8 mouse cellular contexts compared by ENCODE assay signal in genomic region chr6:34598121-34599065, GRCm38 (mm10). TPM values are rescaled to one million over a fixed set of nuclear protein-coding genes. Genes with fewer than 3 reads are reported as not detected.
DNase-seq lines count a peak whose midpoint lies in the region; ATAC-seq and TF ChIP-seq lines count a peak whose summit lies in the region.

Gene Cald1, plus strand, starts transcription at chr6:34598500.

- peaks cover 4% of the 10 kb centered on the region for H3K4me1 ChIP-seq in ES-Bruce4 (ENCODE audit: control insufficient read depth, insufficient read depth, low read length)
- peaks cover 30% of the 10 kb centered on the region for H3K4me1 ChIP-seq in intestine, embryonic 14.5 days (replicated peaks; ENCODE audit: control insufficient read depth, insufficient read depth, low read length)
- peaks cover 50% of the 10 kb centered on the region for H3K4me1 ChIP-seq in limb, embryonic 12.5 days (replicated peaks)
- peaks cover 7% of the 10 kb centered on the region for H3K4me1 ChIP-seq in midbrain, embryonic 16.5 days (ENCODE audit: control insufficient read depth, insufficient read depth, low read length)

- ATAC-seq in intestine, embryonic 14.5 days (replicated peaks; ENCODE audit: low FRiP score, low TSS enrichment, low read depth) = peak; percentile 97
- peak; percentile 90 for ATAC-seq in limb, embryonic 12.5 days (ENCODE audit: insufficient number of reproducible peaks, insufficient read depth, low FRiP score, low TSS enrichment, low read depth)
- ATAC-seq in midbrain, embryonic 16.5 days = peak; percentile 78

- no peaks in the 10 kb centered on the region; the same call in 1 of the 2 replicates for H3K27me3 ChIP-seq in ES-Bruce4 (ENCODE audit: control insufficient read depth, insufficient read depth, low read length, poor library complexity, severe bottlenecking)
- no peaks in the 10 kb centered on the region for H3K27me3 ChIP-seq in intestine, embryonic 14.5 days (replicated peaks; ENCODE audit: control insufficient read depth, insufficient read depth, low read length)
- no peaks in the 10 kb centered on the region for H3K27me3 ChIP-seq in limb, embryonic 12.5 days
- H3K27me3 ChIP-seq in midbrain, embryonic 16.5 days (ENCODE audit: control insufficient read depth, insufficient read depth, low read depth, low read length) = no peaks in the 10 kb centered on the region

- no peak for TF ChIP-seq CTCF in ES-Bruce4 (IDR thresholded peaks at IDR 0.05; ENCODE audit: low read depth, low read length)

- no peaks in the 10 kb centered on the region for H3K36me3 ChIP-seq in ES-Bruce4 (ENCODE audit: control insufficient read depth, insufficient read depth, low read length, poor library complexity, severe bottlenecking)
- no peaks in the 10 kb centered on the region for H3K36me3 ChIP-seq in intestine, embryonic 14.5 days (ENCODE audit: control insufficient read depth, insufficient read depth, low read length)
- H3K36me3 ChIP-seq in limb, embryonic 12.5 days = no peaks in the 10 kb centered on the region
- H3K36me3 ChIP-seq in midbrain, embryonic 16.5 days (ENCODE audit: control insufficient read depth, insufficient read depth, low read length) = no peaks in the 10 kb centered on the region

- no peak within 1 kb of the TSS for H3K9ac ChIP-seq in ES-Bruce4 (ENCODE audit: low read depth, poor library complexity, severe bottlenecking)
- H3K9ac ChIP-seq in intestine, embryonic 14.5 days (ENCODE audit: low read length) = peak within 1 kb of the TSS; percentile 87
- H3K9ac ChIP-seq in limb, embryonic 12.5 days (replicated peaks) = peak within 1 kb of the TSS; percentile 63
- H3K9ac ChIP-seq in midbrain, embryonic 16.5 days (ENCODE audit: low read depth, low read length) = peak within 1 kb of the TSS; percentile 21; the same call in 1 of the 2 replicates

- WGBS in intestine, embryonic 14.5 days = 5% methylated on average over 16 of the region's 16 CpGs
- 13% methylated on average over 16 of the region's 16 CpGs for WGBS in limb, embryonic 12.5 days
- 3% methylated on average over 16 of the region's 16 CpGs for WGBS in midbrain, embryonic 16.5 days

- H3K27ac ChIP-seq in ES-Bruce4 (ENCODE audit: insufficient read depth, low read length) = peak within 1 kb of the TSS; percentile 88
- H3K27ac ChIP-seq in intestine, embryonic 14.5 days (ENCODE audit: low read depth) = peak within 1 kb of the TSS; percentile 91
- peak within 1 kb of the TSS; percentile 82 for H3K27ac ChIP-seq in limb, embryonic 12.5 days
- no peak within 1 kb of the TSS for H3K27ac ChIP-seq in midbrain, embryonic 16.5 days (ENCODE audit: low read length)

- no peaks in the 10 kb centered on the region for H3K9me3 ChIP-seq in ES-Bruce4 (replicated peaks; ENCODE audit: control insufficient read depth, insufficient read depth, low read length, poor library complexity, severe bottlenecking)
- H3K9me3 ChIP-seq in intestine, embryonic 14.5 days (ENCODE audit: control insufficient read depth, low read length) = no peaks in the 10 kb centered on the region
- H3K9me3 ChIP-seq in limb, embryonic 12.5 days = no peaks in the 10 kb centered on the region
- H3K9me3 ChIP-seq in midbrain, embryonic 16.5 days (replicated peaks; ENCODE audit: control insufficient read depth, low read length, poor library complexity, severe bottlenecking) = no peaks in the 10 kb centered on the region

- peak within 1 kb of the TSS; percentile 58 for H3K4me2 ChIP-seq in intestine, embryonic 14.5 days (ENCODE audit: low read length)
- peak within 1 kb of the TSS; percentile 65 for H3K4me2 ChIP-seq in limb, embryonic 12.5 days
- peak within 1 kb of the TSS; percentile 44 for H3K4me2 ChIP-seq in midbrain, embryonic 16.5 days (ENCODE audit: low read length)

- H3K4me3 ChIP-seq in ES-Bruce4 (ENCODE audit: low read depth, low read length) = peak within 1 kb of the TSS; percentile 49
- peak within 1 kb of the TSS; percentile 70 for H3K4me3 ChIP-seq in intestine, embryonic 14.5 days (ENCODE audit: low read depth, low read length)
- H3K4me3 ChIP-seq in limb, embryonic 12.5 days (replicated peaks) = peak within 1 kb of the TSS; percentile 45
- peak within 1 kb of the TSS; percentile 26 for H3K4me3 ChIP-seq in midbrain, embryonic 16.5 days (ENCODE audit: low read depth, low read length)

- peak; percentile 80 for TF ChIP-seq EP300 in ES-Bruce4 (IDR thresholded peaks at IDR 0.05; ENCODE audit: insufficient read depth, low read depth, low read length)

- TF ChIP-seq POLR2A in ES-Bruce4 (IDR thresholded peaks at IDR 0.05; ENCODE audit: insufficient read depth, low read length) = no peak

- no peak for DNase-seq in adrenal gland, postnatal 4 days (ENCODE audit: low spot score in 2 of 2)
- peak; percentile 50 for DNase-seq in gastrocnemius, postnatal 25 days
- DNase-seq in intestine, embryonic 14.5 days (ENCODE audit: low spot score) = peak; percentile 85
- DNase-seq in frontal cortex, postnatal 25 days (ENCODE audit: low spot score in 2 of 2) = no peak
- no peak for DNase-seq in spleen, postnatal 14 days (ENCODE audit: low spot score in 2 of 2)

RNA-seq across cellular contexts. Expression of gene Cald1, which starts in this region (rescaled TPM):
- polyA plus RNA-seq in ES-Bruce4 (2011; ENCODE audit: insufficient read depth, insufficient read length, low read depth, missing spikeins) = 392 and 403 TPM in 2 replicates
- 100 to 1,000 TPM; 109 to 124 TPM for total RNA-seq in adrenal gland, postnatal 4 days (2021)
- total RNA-seq in gastrocnemius, postnatal 25 days (2021) = 10 to 100 TPM; 33.2 to 40.8 TPM
- polyA plus RNA-seq in intestine, embryonic 14.5 days (2014; fragmentation: Nextera tagmentation; extraction: Ambion mirVana) = 309 and 368 TPM in 2 replicates
- 213 and 222 TPM in 2 replicates for polyA plus RNA-seq in limb, embryonic 12.5 days (2016; fragmentation: Nextera tagmentation; extraction: Ambion mirVana)
- polyA plus RNA-seq in midbrain, embryonic 16.5 days (2015; fragmentation: Nextera tagmentation; extraction: Ambion mirVana) = 52.1 and 58.2 TPM in 2 replicates

Comparison
In these comparisons a context has a peak if more than half of its experiments do, and no peak if none do; other contexts are left out.
1. DNase-seq: peak in gastrocnemius, postnatal 25 days (single experiment) and intestine, embryonic 14.5 days (single experiment); none in adrenal gland, postnatal 4 days (0 of 2), frontal cortex, postnatal 25 days (0 of 2) and spleen, postnatal 14 days (0 of 2).
2. Peak in every context shown above with its lines, with median percentiles within 50 percentile points of each other: H3K4me3 ChIP-seq, ATAC-seq and H3K4me2 ChIP-seq.